Mouse (Mus musculus): Measurements from ENCODE around the gene Nlrp3. TPM values are rescaled to one million over a fixed set of nuclear protein-coding genes. Genes with fewer than 3 reads are reported as not detected.
A peak's percentile ranks its signal among the peaks of the same experiment; 100 is the strongest.

Nlrp3 gene
- under 1 TPM; 0.85 to 0.87 TPM for total RNA-seq (2021)

GRCm38 (mm10) chr11:59541324-59541723 is at the start of gene Nlrp3:
TSS of gene Nlrp3 (plus strand) at chr11:59541568.
- intact Hi-C loops (cut with DNase I) = no loop called here
- no peak for DNase-seq (ENCODE audit: low spot score in 2 of 2)

GRCm38 (mm10) chr11:59496672-59497310 is 44.6 kb upstream of the Nlrp3 start:
- intact Hi-C loops (cut with DNase I) = loop anchor here (2.0 kb wide), 1 partner anchor 158 kb away; no protein-coding TSS in a partner anchor
- peak; percentile 22 to 86 for DNase-seq (ENCODE audit: low spot score in 2 of 2)

GRCm38 (mm10) chr11:59497747-59498146 is 43.6 kb upstream of the Nlrp3 start:
- no peak for DNase-seq (ENCODE audit: low spot score in 2 of 2)
- intact Hi-C loops (cut with DNase I) = loop anchor here (2.0 kb wide), 1 partner anchor 159 kb away; no protein-coding TSS in a partner anchor

GRCm38 (mm10) chr11:59501978-59502700 is 39.2 kb upstream of the Nlrp3 start:
- intact Hi-C loops (cut with DNase I) = no loop called here
- no peak for DNase-seq (ENCODE audit: low spot score in 2 of 2)

GRCm38 (mm10) chr11:59505351-59505838 is 36.0 kb upstream of the Nlrp3 start:
- intact Hi-C loops (cut with DNase I) = no loop called here
- DNase-seq (ENCODE audit: low spot score in 2 of 2) = peak; percentile 60 to 79

- DNase-seq (ENCODE audit: low spot score in 2 of 2) = peak; percentile 68 to 71
- intact Hi-C loops (cut with DNase I) = no loop called here
These were observed 35.3 kb upstream of the Nlrp3 start for GRCm38 (mm10) chr11:59505839-59506712.

- intact Hi-C loops (cut with DNase I) = no loop called here
- DNase-seq (ENCODE audit: low spot score in 2 of 2) = no peak
These were observed 34.7 kb upstream of the Nlrp3 start for GRCm38 (mm10) chr11:59506713-59507074.

GRCm38 (mm10) chr11:59511558-59511957 is 29.8 kb upstream of the Nlrp3 start:
- no peak for DNase-seq (ENCODE audit: low spot score in 2 of 2)
- intact Hi-C loops (cut with DNase I) = no loop called here

GRCm38 (mm10) chr11:59512733-59513132 is 28.6 kb upstream of the Nlrp3 start:
- DNase-seq (ENCODE audit: low spot score in 2 of 2) = no peak
- intact Hi-C loops (cut with DNase I) = no loop called here

- no peak for DNase-seq (ENCODE audit: low spot score in 2 of 2)
- intact Hi-C loops (cut with DNase I) = no loop called here
These were observed 27.8 kb upstream of the Nlrp3 start for GRCm38 (mm10) chr11:59513556-59513955.

GRCm38 (mm10) chr11:59514381-59514780 is 27.0 kb upstream of the Nlrp3 start:
- DNase-seq (ENCODE audit: low spot score in 2 of 2) = no peak
- intact Hi-C loops (cut with DNase I) = no loop called here

GRCm38 (mm10) chr11:59514789-59515188 is 26.6 kb upstream of the Nlrp3 start:
- no peak for DNase-seq (ENCODE audit: low spot score in 2 of 2)
- intact Hi-C loops (cut with DNase I) = no loop called here

GRCm38 (mm10) chr11:59517441-59517840 is 23.9 kb upstream of the Nlrp3 start:
- no peak for DNase-seq (ENCODE audit: low spot score in 2 of 2)
- intact Hi-C loops (cut with DNase I) = no loop called here

- intact Hi-C loops (cut with DNase I) = no loop called here
- no peak for DNase-seq (ENCODE audit: low spot score in 2 of 2)
These were observed 23.1 kb upstream of the Nlrp3 start for GRCm38 (mm10) chr11:59518226-59518625.

GRCm38 (mm10) chr11:59519741-59520495 is 21.4 kb upstream of the Nlrp3 start:
- intact Hi-C loops (cut with DNase I) = no loop called here

GRCm38 (mm10) chr11:59524150-59524549 is 17.2 kb upstream of the Nlrp3 start:
- no peak for DNase-seq (ENCODE audit: low spot score in 2 of 2)
- intact Hi-C loops (cut with DNase I) = no loop called here

More at GRCm38 (mm10) chr11:59519741-59520495, 21.4 kb upstream of the Nlrp3 start:
- no peak for DNase-seq (ENCODE audit: low spot score in 2 of 2)

- intact Hi-C loops (cut with DNase I) = loop anchor here (1.0 to 5.0 kb wide), 3 partner anchors 44 to 222 kb away; no protein-coding TSS in a partner anchor
- peak; percentile 85 to 91 for DNase-seq (ENCODE audit: low spot score in 2 of 2)
These were observed 16.1 kb upstream of the Nlrp3 start for GRCm38 (mm10) chr11:59525237-59525636.

GRCm38 (mm10) chr11:59526472-59527080 is 14.8 kb upstream of the Nlrp3 start, which contains the start of gene Zkscan17:
TSS of gene Zkscan17 (minus strand) at chr11:59526751.
- intact Hi-C loops (cut with DNase I) = loop anchor here (5.0 kb wide), 1 partner anchor 221 kb away; no protein-coding TSS in a partner anchor
- DNase-seq (ENCODE audit: low spot score in 2 of 2) = no peak

- intact Hi-C loops (cut with DNase I) = no loop called here
- no peak for DNase-seq (ENCODE audit: low spot score in 2 of 2)
These were observed 11.1 kb upstream of the Nlrp3 start for GRCm38 (mm10) chr11:59530221-59530620.

Measured in left cerebral cortex, postnatal 25 days (tissue).